Mouse (Mus musculus): Measurements from ENCODE around the gene Tdrd1. TPM values are rescaled to one million over a fixed set of nuclear protein-coding genes. Genes with fewer than 3 reads are reported as not detected.
"Not testable (repeated sequence)": the region's sequence is repeated elsewhere in the genome, so short reads cannot be mapped to it uniquely, and the experiment has no call there.

Gene Tdrd1
- under 1 TPM in 1 of 2 experiments, not detected in 1; 0.05 TPM for total RNA-seq (2021)
- long read RNA-seq, experiment 1, result 0 reads
- long read RNA-seq, experiment 2, result 0 reads

DNA sequence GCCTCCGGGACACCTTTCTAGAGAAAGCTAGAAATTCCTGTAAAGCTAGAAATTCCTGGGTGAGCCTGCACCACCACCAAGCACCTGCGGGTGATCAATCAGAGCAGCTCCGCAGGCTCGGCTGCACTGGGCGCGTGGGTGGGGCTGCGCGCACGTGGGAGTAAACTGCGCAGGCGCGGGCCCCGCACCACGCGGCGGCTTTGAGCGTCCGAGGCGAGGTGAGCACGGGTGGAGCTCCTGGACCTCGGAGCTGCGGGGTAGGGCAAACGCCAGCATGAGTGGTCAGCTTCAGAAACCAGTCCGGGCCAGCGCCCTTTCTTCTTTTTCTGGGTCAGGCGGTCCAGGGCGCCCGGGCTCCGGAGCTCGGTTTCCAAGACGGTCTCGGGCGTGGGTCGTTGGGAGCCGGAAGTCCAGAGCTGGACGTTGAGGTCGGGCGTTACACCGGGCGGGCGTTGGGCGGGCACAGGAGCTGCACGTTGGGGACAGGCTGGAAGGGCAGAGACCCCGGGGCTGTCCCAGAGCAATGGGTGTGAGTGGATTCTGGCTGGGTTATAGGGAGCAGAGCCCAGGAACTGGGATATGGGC, at the start of gene Tdrd1:
Gene Tdrd1, plus strand, starts transcription at position 163 of the 585 bp plus-strand sequence.
- intact Hi-C loops (cut with DNase I), result loop anchor here (5.0 kb wide), 1 partner anchor 81 kb away; no protein-coding TSS in a partner anchor
- peak in 1 of 2 experiments; percentile 9 for DNase-seq

DNA sequence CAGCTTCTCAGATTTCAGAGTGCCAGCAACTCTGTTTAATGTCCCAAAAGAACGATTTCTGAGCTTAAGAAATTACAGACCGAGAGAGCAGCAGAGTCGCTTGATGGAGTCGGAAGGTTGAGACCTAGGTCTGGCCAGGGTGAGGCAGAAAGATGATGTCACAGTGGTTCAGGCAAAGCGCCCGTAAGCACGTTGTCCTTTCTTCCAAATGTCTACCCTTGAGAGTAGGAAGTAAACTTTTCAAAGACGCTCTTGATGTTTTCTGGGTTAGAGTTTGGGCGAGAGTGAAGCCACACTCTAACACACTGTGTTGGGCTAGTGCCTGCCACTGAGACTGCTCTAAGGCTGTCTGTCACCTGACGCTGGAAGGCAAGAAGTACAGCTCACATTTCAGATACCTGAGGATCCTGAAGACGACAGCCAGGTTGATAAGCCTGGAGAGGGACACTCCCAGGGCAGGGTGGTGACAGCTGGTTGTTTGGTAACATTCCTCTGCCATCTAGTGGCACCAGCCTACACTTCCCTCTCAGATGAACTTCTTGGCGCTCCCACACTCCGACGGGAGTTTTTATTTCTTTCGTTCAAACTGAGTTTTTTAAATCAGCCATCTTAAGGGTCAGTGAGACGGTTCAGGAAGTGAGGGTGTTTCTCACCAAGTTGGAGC, 49.2 kb upstream of the Tdrd1 start:
- peak; percentile 50 to 61 for DNase-seq
- intact Hi-C loops (cut with DNase I), result loop anchor here (2.0 to 5.0 kb wide), 3 partner anchors 56 to 355 kb away; no protein-coding TSS in a partner anchor

DNA sequence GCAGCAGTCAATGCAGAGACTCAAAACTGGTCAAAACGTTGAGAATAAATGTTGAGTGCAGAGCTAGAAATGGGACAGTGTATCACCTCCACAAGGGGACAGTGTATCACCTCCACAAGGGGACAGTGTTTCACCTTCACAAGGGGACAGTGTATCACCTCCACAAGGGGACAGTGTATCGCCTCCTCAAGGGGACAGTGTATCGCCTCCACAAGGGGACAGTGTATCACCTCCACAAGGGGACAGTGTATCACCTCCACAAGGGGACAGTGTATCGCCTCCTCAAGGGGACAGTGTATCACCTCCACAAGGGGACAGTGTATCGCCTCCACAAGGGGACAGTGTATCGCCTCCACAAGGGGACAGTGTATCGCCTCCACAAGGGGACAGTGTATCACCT, 47.5 kb upstream of the Tdrd1 start:
- not testable (repeated sequence) for DNase-seq
- intact Hi-C loops (cut with DNase I), result loop anchor here (5.0 kb wide), 1 partner anchor 356 kb away; no protein-coding TSS in a partner anchor

DNA sequence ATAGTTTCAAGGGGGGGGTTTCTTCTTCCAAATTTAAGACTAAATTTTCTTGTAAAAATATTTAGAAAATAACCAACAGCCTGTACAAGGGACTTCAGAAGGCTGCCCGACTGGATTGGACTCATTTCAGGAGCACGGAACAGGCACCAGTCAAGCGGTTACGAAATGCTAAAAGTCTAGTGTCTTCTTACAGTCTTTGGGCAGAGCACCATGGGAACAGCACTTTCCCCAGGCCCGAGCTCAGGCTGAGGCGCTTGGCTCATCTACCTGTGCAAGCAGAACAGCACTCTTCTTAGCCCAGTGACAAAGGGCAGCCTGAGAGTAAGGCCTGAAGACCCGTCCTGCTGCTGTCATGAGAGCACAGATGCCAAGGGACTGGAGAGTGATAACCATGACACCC, 38.1 kb upstream of the Tdrd1 start:
- intact Hi-C loops (cut with DNase I), result no loop called here

DNA sequence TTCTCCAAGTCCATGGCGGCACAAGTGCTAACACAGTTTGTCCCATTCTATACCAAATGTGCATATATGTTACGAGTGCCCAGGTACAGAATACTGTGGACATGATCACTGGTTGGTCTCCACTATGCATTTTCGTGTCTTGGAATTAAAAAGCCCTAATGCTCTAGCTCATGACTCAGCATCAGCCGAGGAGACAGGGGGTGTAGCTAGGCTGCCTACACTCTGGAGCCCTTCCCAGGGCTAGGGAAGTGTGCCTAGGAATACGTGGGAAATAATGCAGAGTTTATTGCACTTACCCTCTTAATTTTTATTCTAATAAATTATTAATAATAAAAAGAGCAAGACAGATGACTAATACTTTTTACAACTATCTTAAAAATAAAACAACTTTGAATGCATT, 37.1 kb upstream of the Tdrd1 start:
- intact Hi-C loops (cut with DNase I), result no loop called here
- DNase-seq, result no peak

More for the DNA sequence above, 38.1 kb upstream of the Tdrd1 start:
- DNase-seq, result no peak

DNA sequence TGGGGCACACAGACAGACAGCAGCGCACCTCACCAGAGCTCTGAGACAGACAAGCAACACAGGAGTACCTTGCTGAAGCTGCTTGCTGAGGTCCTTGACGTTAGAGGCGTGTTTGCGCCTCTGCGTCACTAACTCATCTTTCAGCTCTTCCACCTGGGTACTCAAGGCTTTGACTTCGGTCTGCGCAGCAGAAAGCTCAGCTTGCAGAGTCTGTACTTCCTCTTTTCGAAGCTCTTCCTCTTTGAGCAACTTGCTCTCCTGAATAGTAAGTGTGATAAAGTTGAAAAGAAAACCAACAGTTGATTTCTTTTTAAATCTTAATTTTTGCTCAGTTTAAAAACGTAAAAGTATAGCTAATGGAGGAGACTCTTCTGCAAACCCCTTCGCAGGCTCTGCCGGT, 28.6 kb upstream of the Tdrd1 start:
- no peak for DNase-seq
- intact Hi-C loops (cut with DNase I), result no loop called here

DNA sequence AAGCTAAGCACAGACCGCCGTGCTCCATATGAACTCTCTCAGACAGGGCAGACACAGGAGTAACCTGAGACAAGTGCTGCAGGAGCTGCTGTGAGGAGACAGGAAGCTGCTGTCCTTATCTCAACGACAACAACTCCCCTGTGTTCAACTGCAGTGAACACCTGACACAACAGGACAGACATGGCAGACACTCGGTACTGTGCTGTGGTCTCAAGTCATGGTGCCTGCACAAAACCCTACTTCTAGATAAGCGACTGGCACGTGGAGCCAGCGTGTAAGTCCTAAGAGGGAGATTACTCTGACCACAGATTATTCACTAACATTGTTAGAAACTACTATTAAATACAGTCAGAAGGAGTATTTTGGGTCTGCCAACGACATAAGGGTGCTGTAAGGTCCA, 25.8 kb upstream of the Tdrd1 start:
- intact Hi-C loops (cut with DNase I), result no loop called here
- DNase-seq, result no peak

DNA sequence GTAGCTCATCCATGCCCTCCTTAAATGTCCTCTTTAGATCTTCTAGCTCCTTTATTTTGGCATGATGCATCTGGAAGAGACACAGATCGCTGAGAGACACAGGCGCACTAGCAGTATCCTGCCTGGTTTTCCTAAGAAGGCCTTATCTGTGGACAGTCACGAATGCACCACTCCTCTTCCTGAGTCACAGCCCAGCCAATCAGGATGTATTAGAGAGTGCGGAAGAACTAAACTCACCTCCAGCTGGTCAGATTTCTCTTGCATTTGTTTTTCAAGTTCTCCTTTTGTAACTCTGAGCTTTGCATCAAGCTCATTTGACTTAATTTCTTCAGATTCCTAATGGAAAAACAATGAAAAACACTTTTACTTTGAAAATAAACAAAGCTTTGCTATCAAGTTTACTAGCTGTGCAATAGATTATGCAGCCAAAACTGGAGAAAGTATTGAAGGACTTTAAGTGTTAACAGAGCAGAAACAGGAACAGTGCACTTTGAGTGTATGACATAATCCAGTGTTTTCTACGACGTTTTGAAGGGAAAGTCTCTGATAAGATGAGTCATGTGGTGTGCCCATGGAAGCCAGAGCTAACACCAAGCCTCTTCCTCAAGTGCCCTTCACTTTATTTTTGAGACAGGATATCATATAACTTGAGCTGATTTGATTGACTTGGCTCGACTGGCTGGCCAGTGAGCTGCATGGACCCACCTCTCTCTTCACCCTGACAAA, 24.9 kb upstream of the Tdrd1 start:
- DNase-seq, result no peak

DNA sequence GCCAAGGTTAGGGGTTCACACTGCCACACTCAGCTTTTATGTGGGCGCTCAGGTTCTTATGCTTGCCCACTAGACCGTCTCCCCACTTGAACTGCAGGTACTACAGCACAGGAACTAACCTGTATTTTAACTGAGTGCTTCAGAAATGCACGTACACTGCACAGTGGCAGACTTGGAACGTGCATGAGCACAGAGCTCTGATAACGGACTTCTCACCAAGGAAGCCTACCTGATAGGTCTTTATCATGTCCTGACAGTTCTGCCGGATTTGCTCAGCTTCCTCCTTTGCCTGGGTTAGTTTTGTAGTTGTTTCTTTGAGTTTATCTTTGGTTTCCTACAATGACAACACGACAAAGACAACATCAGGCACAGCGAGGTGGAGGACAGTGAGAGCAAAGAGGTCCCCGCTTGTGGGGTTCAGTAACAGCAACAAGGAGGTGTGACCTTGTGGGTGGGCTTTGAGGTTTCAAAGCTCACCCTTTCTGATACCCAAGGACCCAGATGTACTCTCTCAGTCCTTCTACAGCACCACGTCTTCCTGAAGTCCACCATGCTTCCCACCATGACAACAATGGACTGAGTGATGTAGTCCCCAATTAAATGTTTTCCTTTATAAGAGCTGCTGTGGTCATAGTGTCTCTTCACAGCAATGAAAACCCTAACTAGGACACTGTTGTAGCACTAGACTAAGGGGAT, 24.2 kb upstream of the Tdrd1 start:
- DNase-seq, result no peak
- intact Hi-C loops (cut with DNase I), result no loop called here

More for the DNA sequence above, 24.9 kb upstream of the Tdrd1 start:
- intact Hi-C loops (cut with DNase I), result no loop called here

DNA sequence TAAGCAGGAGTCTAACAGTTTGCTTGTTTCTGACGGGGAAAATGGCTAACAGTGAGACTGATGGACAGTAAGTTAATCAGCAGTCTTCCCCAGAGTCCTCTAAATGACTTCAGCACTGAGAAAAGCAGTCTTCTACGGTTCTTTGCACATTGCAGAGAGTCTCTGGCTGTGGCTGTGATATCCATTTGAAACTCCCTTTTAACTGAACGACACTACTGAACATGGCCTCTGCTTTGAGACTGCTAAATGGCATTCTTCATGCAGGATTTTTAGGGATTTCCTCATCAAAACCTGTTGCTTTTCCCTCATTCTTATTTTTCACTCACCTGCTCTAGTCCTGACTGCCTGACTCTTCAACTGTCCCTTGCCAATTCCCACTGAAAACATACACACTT, 23.7 kb upstream of the Tdrd1 start:
- intact Hi-C loops (cut with DNase I), result no loop called here
- no peak for DNase-seq

DNA sequence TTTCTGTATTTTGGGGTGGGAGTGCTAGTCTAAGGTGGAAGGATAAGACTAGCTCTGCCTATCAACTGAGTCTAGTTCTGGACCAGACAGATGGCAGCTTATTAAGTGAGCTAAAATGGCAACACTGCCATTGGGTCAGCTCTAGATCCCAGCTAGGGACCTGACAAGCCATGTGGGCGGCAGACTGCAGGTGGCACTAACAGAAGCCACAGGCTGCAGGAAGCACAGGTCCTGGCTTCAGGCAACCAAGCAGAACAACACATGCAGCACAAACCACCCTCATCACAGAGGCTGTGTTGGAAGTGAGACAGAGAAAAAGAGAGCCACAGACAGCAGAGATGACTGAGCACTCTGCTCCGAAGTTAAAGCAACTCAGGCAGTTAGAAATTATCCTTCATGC, 20.6 kb upstream of the Tdrd1 start:
- intact Hi-C loops (cut with DNase I), result no loop called here
- no peak for DNase-seq

DNA sequence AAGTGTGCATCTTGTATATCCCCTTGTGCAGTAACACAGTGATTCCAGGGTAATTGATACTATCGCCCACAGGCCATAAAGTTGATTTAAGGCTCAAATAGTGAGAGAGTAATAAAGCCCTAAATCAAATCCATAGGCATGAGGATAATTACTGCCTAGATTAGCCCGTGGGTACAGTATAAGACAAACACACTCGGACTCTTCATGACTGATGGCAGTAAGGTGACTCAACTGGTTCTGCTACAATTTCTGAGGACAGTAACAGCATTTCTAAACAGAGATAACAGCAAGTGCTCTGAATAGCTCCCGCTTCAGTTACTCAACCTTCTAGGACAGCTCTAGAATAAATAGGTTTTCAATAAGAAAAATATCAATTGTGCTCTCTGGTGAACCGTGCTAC, 18.9 kb upstream of the Tdrd1 start:
- intact Hi-C loops (cut with DNase I), result no loop called here
- DNase-seq, result no peak

DNA sequence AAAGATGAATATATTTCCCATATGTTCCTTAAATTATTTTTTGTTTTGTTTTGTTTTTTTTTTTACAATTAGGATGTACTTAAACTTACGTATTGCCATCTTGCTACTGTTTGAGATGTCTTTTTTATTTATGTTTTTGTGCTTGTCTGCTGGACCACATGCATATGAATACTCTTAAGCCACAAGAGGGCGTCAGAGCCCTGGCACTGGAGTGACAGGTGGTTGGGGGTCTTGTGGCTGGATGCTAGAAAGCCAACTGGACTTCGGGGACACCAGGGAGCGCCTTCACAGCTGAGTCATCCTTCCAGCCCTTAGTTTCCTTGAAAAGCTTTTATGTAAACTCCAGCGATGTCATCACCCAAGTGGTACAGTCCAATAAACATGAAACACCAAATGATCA, 17.2 kb upstream of the Tdrd1 start:
- DNase-seq, result no peak
- intact Hi-C loops (cut with DNase I), result no loop called here

DNA sequence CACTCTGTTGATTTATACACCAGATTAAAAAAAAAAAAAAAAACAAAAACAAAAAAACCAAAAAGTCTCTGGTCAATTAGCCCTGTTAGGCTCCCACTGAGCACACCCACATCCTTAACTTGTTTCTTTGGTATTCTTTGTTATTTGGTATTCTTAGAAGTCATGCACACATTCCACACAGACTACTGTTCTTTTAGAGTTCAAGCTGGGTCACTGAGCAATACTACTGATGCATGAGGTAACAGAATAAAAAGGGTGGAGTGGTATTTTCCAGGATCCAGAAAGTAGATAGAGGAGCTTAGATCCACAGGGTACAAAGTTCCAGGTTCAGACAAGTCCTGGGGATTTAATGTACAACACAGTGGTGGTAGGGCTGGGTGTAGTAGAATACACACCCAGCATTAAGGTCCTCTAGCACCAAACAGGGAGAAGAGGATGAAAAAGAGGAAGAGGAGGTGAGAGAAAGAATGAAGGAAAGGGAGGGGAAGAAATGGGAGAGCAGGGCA, 15.3 kb upstream of the Tdrd1 start:
- intact Hi-C loops (cut with DNase I), result loop anchor here (5.0 kb wide), 1 partner anchor 388 kb away; no protein-coding TSS in a partner anchor
- no peak for DNase-seq

DNA sequence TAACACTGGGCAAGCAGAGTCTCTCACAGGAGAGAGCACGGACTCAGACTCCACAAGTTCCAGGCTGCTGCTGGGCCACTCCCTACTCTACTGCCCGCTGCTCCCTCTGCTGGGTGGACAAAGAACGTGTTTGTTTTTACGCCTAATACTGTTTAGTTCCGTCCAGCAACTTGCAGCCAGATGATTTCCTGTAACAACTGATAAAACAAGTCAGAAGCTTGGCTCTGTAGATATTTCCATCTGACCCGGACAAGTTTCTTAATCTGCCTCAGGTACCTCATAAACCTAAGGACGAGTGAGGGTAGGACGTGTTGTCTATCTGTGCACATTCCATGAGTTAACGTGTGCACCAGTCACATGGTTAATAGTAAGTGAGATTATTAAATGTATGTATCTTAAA, 14.4 kb upstream of the Tdrd1 start:
- peak; percentile 73 to 83 for DNase-seq
- intact Hi-C loops (cut with DNase I), result loop anchor here (5.0 kb wide), 1 partner anchor 389 kb away; no protein-coding TSS in a partner anchor

DNA sequence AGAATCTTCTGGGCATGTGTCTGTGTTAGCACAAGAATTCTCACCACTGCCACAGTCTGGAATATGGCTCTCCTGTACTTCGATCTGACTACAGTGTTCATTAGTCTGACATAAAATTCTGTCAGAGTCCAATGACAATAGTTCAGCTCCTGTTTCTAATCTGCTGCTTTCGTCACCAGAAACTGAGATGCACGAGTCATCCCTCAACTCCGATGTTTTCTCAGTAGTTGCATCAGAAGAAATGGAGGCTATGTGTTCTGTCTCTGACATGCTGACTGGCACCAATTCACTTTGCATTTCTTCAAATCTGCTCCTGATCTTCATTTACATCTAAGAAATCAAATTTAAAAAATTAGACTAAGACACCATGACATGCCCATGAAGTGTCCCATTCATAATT, 12.6 kb upstream of the Tdrd1 start:
- intact Hi-C loops (cut with DNase I), result loop anchor here (5.0 kb wide), 1 partner anchor 391 kb away; no protein-coding TSS in a partner anchor
- no peak for DNase-seq

DNA sequence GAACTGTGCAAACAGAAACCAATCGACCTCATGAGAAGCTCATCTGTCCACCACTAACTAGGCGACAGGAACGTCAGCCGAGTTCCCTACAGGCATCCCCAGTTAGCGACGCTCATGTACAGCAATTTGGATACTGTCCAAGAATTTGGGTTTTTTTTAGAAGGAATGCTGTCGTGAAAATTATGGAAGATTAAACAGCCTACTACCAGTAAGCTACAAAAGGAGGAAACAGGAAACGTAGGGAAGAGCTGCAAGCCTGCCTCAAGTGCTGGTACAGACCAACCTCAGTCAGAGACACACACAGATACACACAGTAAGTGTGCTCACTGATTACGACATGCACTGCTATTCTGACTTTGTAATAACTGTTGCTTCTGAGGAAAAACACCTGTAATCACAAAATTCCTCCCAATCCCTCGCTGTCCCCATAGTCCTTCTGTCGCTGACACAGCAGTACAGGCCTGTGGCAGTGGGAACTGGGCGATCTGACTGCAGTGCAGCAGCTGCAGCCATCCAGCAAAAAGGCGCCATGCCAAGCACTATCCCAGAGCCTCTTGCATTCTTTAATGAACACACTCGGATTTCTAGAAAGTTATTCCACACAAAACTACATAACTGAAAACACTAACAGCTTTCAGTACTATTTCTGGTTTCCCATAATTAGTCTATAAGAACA, 8.0 kb upstream of the Tdrd1 start:
- intact Hi-C loops (cut with DNase I), result no loop called here

DNA sequence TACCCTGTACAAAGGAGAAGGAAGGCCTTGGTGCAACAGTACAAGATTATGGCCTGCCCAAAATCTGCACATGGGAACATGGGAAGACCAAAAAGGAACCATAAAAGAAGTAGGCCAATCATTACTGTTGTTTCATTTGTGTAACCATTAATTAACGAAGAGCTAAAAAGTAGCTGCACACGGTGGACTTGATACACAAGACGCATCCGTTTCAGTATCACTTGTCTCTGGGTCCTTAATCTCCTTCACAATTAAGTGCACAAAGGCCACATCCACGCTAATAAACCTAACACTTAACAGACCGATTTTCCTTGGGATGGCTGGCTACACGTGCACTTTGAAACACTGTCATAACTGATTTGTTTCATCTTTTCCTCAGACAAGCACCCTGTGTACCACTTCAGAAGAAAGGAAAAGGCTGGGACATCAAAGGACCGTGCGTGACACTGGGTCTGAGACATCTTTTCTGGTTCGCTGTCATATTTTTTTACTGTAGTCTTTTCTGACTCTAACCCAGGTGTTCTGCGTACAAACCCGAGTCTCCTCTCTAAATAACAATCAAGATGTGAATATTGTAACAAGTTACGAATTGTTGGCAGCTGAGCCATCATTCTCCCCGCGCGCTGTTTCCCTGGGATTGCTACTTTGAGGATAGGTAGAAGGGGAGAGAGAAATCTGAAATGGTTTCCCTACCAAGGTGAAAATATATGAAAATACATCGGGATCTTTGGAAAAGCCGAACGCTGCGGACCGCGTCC, 4.8 kb upstream of the Tdrd1 start:
- intact Hi-C loops (cut with DNase I), result no loop called here
- DNase-seq, result no peak

More for the DNA sequence above, 8.0 kb upstream of the Tdrd1 start:
- DNase-seq, result peak; percentile 62 to 71

DNA sequence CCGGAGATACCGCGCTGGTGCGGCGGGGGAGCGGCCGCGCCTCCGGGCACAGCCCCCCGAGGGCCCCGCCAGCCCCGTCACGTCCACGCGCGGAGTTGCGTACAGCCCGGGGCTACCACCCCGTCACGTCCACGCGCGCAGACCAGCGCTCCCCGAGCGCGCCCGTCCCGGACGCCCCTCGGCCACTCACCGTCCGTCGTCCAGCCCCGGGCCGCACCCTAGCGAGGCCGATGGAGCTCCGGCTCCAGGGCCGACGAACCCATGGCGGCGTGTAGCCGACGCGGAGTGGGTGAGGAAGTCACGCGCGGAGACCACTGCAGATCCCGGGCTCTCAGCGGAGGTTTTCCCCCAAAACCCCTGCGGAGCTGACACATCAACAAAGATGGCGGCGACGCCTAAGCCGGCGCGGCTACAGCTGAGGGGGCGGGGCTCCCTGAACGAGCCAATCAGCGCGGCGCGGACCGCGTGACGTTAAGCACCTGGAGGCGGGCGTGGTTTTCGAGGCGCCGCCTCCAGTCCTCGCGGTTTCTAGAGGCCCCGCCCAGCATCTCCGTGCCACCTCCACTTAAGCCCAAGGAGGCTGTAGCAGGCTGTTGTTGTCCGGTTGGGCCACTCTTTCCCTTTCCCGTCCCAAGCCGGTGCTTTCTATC, 4.1 kb upstream of the Tdrd1 start, which contains the start of gene Ccdc186:
Gene Ccdc186, minus strand, starts transcription at position 393 of the 650 bp plus-strand sequence.
- intact Hi-C loops (cut with DNase I), result no loop called here
- peak; percentile 97 to 98 for DNase-seq
